Mouse (Mus musculus) inflammation-experienced regulatory T-cells, adult 6 months (primary cell): ENCODE results near the gene Fanca. TPM values are rescaled to one million over a fixed set of nuclear protein-coding genes. Genes with fewer than 3 reads are reported as not detected.

Source experiments
- ATAC-seq: one replicate; pipeline ENCODE4 v1.8.0; 2017
- polyA plus RNA-seq, 3 experiments: library from polyadenylated mRNA; unstranded; fragments of 100-300 nt; shearing (Covaris generic); gene quantifications; one replicate each; pipeline ENCODE4 v1.2.1; 2017

Fanca gene
- polyA plus RNA-seq = 1 to 10 TPM; 5.1 to 9.2 (median 5.2) TPM

DNA sequence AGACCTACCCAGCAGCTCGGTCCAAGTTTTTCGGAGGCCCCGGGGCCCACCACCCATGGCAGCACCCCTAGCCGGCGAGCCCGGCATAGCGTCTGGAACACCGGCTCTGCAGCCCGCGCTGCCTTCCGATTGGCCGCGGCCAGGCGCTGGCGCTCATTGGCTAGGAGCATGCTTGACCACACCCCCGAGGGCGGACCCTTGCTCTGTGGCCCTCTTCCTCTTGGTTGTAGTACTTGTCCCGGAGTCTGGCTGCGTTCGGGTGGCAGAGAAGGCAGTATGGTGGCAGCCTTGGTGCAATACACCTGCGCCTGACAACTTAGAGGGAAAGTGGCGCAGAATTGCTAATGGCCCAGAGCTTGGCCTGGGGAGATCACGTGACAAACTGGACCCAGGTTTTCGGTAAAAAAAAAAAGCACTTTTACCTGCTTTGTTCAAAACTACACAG, at the start of gene Fanca:
Fanca (minus strand) TSS at position 110 of the 445 bp plus-strand sequence.
- ATAC-seq = peak; percentile 99

GRCm38 (mm10) chr8:123361082-123361739, 42.8 kb upstream of the Fanca start:
- ATAC-seq = no peak

DNA sequence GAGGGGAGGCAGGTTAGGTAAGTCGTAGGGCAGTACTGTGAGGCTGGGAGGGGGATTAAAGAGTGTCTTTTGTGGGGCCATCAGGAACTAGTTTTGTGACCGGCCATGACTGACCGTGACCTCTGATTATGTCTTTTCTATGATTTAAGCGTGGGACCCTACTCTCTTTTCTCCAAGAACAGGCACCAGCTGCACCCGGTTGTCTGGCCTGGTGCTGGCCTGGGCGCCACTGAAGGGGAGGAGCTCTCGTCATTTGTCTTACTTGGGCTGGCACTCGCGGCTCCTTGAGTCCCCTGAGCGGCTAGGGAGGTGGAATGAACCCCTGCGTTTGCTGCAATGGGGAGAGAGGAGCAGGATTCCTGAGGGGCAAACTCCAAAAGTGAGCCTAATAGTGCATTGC, 34.8 kb upstream of the Fanca start:
- ATAC-seq = no peak

DNA sequence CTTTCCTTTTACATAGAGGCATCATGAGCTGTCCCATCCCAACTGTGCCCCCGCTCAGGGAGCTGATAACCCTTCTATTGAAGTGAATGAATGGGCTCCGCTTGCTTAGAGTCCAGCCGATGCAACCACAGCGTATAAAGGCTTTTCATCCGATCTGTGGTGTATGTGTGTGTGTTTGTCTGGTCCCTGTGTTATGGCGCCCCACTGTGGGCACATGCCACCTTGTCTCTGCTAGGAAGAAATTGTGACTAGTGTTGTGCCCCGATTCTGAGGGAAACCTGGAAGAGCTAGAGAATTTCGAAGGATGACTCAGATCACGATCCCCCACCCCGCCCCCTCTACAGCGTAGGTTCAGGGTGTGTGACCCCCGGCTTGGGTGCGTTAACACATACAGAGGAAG, 34.4 kb upstream of the Fanca start:
- no peak for ATAC-seq

DNA sequence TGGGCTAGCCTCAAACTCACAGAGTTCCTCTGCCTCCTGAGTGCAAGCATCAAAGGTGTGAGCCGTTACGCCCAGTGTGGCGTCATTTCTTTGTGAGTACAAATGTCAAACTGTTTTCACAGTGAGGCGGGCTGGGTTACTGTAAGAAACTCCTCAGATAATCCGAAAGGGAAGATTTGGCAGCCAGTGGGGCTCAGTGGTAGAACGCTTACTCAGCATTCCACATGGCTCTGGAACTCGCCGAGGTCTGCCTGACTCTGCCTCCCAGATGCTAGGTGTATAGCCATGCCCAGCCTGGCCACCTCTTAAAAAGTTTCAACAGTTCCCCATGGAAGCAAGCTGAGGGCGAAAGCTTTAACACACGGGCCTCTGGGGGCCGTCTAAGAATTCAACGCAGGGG, 33.7 kb upstream of the Fanca start:
- no peak for ATAC-seq

DNA sequence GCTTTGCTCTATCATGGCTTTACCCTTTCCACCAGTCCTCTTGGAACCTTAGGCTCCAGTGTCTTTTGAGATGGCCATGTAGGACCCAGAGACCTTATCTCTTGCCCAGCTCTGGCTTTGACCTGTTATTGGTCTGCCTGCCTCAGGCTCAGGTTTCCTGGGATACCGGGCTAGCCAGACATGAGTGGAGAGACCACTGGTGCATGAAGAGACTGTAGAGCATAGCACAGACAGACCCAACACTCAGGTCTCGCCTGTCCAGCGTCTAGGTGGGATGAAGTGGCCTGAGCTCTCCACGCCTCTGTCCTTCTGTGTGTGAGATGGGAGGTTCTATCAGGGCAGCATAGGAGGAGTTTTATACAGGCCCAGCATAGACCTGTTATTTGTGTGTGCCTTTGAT, 30.7 kb upstream of the Fanca start:
- no peak for ATAC-seq

- no peak for ATAC-seq
Observed at GRCm38 (mm10) chr8:123348237-123348843, 30.0 kb upstream of the Fanca start.

- no peak for ATAC-seq
Observed at GRCm38 (mm10) chr8:123347293-123347692, 28.9 kb upstream of the Fanca start.

GRCm38 (mm10) chr8:123345856-123346255, 27.5 kb upstream of the Fanca start:
- no peak for ATAC-seq

- ATAC-seq = no peak
Observed at GRCm38 (mm10) chr8:123345135-123345534, 26.8 kb upstream of the Fanca start.

- ATAC-seq = no peak
Observed at GRCm38 (mm10) chr8:123343422-123343821, 25.0 kb upstream of the Fanca start.

DNA sequence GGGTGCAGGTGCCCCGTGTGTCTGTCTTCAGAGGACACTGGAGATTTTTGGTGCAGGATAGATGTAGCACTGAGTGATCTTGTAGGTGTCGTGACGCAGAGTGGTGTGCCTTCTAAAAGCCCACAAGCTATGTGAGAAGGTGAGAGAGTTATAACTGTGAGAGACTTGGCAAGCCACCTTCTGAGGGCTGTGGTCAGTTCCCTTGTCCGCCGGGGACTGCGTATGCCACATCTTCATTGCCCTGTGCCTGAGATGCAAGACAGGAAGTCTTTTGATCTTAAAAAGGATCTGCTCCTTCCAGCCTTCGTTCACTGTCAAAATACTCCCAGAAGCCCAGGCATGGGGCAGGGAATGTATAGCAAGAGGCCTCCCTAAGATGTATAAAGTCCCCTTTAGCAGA, 24.5 kb upstream of the Fanca start:
- no peak for ATAC-seq

- no peak for ATAC-seq
Observed at GRCm38 (mm10) chr8:123342253-123342652, 23.9 kb upstream of the Fanca start.

DNA sequence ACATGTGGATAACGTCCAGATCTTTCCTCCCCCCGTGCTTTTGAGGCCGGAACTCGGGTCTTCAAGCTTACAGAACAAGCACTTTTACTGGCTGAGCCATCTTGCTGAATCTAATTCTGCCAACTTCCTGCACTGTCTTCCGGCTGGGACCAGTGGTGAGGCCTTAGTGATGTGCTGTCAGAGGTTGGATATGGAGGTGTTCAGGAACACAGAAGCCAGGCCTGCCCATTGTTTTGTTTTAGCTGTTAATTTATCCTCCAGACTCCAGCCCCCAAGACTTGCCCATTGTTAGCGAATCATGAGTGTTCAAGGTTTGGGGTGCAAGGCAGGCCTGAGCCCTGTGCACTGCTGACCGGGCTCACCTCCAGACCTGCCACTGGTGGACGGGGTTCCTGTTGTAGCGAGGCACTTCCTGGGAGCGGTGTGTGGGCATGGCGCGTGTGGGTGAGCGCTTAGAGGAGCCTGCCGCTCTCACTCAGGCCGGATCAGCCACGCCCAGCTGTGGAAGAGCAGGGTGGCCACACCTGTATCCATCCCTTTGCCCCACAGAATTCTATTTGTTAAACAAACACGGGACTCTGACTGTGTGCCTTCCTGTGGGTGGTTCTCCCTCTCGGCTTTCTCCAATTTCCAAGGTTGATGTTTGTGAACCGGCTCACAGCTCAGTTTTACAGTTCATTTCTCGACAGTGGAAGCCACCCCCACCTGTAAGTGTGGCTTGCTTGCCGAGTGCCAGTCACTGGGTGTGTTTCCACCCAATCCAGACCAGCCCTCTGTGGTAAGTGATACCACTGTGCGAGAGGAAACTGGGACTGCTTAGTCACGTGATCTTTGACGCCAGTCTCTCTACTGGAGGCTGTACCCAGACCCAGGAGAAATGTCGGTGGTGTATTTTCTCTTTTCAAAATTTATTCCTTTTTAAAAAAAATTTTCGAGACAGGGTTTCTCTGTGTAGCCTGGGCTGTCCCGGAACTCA, 23.0 kb upstream of the Fanca start:
- ATAC-seq = no peak

GRCm38 (mm10) chr8:123340071-123340470, 21.7 kb upstream of the Fanca start:
- ATAC-seq = no peak

GRCm38 (mm10) chr8:123337475-123337874, 19.1 kb upstream of the Fanca start:
- no peak for ATAC-seq

GRCm38 (mm10) chr8:123334467-123334866, 16.1 kb upstream of the Fanca start:
- no peak for ATAC-seq

GRCm38 (mm10) chr8:123333864-123334263, 15.5 kb upstream of the Fanca start:
- ATAC-seq = no peak

DNA sequence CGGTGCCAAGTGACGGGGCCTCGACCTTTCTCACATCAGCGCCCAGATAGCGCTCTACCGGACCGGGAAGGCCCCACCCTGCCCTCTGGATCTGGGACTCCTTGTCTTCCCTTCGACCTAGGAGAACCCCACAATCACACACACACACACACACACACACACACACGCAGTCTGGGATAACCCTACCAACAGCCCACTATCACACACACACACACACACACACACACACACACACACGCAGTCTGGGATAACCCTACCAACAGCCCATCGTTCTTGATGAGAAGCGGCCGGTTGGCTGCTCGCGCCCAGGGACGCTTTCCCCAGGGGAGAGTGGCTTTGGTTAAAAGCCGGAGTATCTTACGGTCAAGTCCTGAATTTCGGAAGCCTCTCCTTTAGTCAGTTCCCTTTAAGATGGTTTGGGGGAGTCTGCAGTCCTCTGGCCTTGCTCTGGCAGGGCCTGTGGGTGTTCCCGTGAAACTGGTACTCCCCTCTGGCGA, 14.8 kb upstream of the Fanca start:
- no peak for ATAC-seq

GRCm38 (mm10) chr8:123332262-123333090, 14.1 kb upstream of the Fanca start, which contains the start of gene Spire2:
Spire2 (plus strand) TSS chr8:123332713.
- ATAC-seq = peak; percentile 85

GRCm38 (mm10) chr8:123331810-123332209, 13.4 kb upstream of the Fanca start:
- ATAC-seq = no peak

DNA sequence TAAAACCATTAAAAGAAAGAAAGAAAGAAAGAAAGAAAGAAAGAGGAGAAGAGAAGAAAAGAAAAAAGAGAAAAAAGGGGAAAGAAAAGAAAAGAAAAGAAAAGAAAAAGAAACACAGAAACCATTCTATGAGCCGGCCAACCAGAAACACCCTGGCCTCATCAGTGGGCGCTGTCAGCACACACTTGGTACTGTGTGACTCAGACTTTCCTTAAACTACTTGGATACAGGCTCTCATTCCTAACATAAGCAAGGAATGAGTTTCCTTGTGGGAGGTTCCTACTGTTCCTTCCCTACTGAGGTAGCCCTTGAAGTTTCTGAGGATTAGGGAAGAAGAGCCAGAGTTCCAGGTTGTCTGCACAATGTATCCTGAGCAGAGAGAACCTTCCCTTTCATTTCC, 12.9 kb upstream of the Fanca start:
- ATAC-seq = no peak
